Mouse (Mus musculus) megakaryocyte, embryonic 14.5 days (primary cell): ENCODE data around the gene Il20rb. TPM values are rescaled to one million over a fixed set of nuclear protein-coding genes. Genes with fewer than 3 reads are reported as not detected.
A peak's percentile ranks its signal among the peaks of the same experiment; 100 is the strongest.

Experiments
- H3K27me3 ChIP-seq: replicated peaks from 2 replicates; pipeline ENCODE3; 2012; ENCODE audit warnings: inconsistent platforms
- H3K36me3 ChIP-seq: replicated peaks from 2 replicates; pipeline ENCODE3; 2012; ENCODE audit warnings: low read length, inconsistent platforms, mixed read lengths
- H3K4me1 ChIP-seq: 2 replicates; pipeline ENCODE4 v1.6.1; 2012; ENCODE audit warnings: inconsistent platforms
- H3K4me3 ChIP-seq: replicated peaks from 2 replicates; pipeline ENCODE3; 2012; ENCODE audit warnings: moderate library complexity, mild to moderate bottlenecking, inconsistent platforms
- H3K9me3 ChIP-seq: 2 replicates; pipeline ENCODE4 v1.6.1; 2012; ENCODE audit warnings: inconsistent platforms
- FLI1 ChIP-seq: IDR thresholded peaks from 2 replicates; pipeline ENCODE4 v1.6.1; 2012; ENCODE audit warnings: low read length, inconsistent platforms, mixed read lengths
- GATA1 ChIP-seq: IDR thresholded peaks from 3 replicates; pipeline ENCODE4 v1.6.1; 2012; ENCODE audit warnings: mixed read lengths, low read length, inconsistent platforms, borderline replicate concordance
- polyA plus RNA-seq: library from polyadenylated mRNA; stranded (reverse); fragments of >175 nt; gene quantifications from 2 replicates; pipeline ENCODE4 v1.2.3, GENCODE M21; 2012; ENCODE audit warnings: low replicate concordance; ENCODE audit not compliant: insufficient read depth

Gene Il20rb
- polyA plus RNA-seq, 1 experiment = 1.6 TPM

DNA sequence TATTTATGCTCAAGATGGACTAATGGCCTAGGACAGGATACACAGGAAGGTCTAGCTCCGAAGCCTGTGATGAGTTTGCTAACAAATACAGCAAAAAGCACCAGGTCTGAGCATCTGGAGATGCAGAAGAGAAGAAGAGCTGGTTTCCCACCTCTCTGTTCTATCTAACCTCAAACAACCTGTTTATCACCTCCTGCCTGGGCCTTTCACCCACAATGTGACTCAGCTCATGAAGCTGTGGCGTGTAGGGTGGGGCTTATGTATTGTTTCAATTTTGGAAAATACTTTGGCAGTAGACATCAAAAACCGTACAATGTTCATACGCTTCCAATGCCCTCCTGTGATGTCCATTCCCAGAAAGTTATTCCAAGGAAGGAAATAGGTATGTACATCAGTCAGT is 24.5 kb downstream of the Il20rb start:
- H3K27me3 ChIP-seq = no peaks in the 10 kb centered on the region
- TF ChIP-seq GATA1 (no peak), FLI1 (no peak)
- no peak overlapping the region for H3K4me3 ChIP-seq
- H3K4me1 ChIP-seq = peaks cover 15% of the 10 kb centered on the region
- H3K9me3 ChIP-seq = peaks cover 4% of the 10 kb centered on the region
- peaks cover 41% of the 10 kb centered on the region for H3K36me3 ChIP-seq

GRCm38 (mm10) chr9:100461671-100462070 is 24.9 kb downstream of the Il20rb start:
- H3K4me3 ChIP-seq = no peak overlapping the region
- TF ChIP-seq GATA1 (no peak), FLI1 (no peak)
- H3K4me1 ChIP-seq = peaks cover 15% of the 10 kb centered on the region
- no peaks in the 10 kb centered on the region for H3K27me3 ChIP-seq
- H3K9me3 ChIP-seq = peaks cover 4% of the 10 kb centered on the region
- H3K36me3 ChIP-seq = peaks cover 38% of the 10 kb centered on the region

DNA sequence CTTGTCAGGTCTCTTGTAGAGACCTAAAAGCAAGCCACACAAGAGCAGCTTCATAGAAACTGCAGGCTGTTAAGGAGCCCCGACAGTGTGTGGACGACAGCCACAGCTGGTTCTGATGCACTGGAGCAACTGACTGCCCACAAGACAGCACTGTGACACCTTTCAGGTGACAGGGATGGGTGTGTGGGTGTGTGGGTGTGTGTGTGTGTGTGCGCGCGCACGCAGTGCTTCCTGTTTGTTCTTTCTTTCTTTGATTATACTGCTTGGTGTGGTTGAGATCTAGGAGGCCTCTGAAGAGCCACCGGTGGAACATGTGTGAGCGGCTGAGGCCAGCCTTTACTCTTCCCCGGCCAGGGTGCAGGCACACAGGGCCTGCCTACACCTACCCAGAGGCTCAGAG is 26.4 kb downstream of the Il20rb start:
- peaks cover 4% of the 10 kb centered on the region for H3K9me3 ChIP-seq
- TF ChIP-seq FLI1 (no peak), GATA1 (no peak)
- H3K36me3 ChIP-seq = peaks cover 34% of the 10 kb centered on the region
- H3K27me3 ChIP-seq = no peaks in the 10 kb centered on the region
- H3K4me1 ChIP-seq = peaks cover 20% of the 10 kb centered on the region
- H3K4me3 ChIP-seq = no peak overlapping the region

GRCm38 (mm10) chr9:100457971-100458681 is 28.5 kb downstream of the Il20rb start:
- TF ChIP-seq GATA1 = no peak
- no peak for TF ChIP-seq FLI1
- Histone ChIP-seq H3K9me3 (no peaks in the 10 kb centered on the region), H3K36me3 (peaks cover 30% of the 10 kb centered on the region), H3K27me3 (no peaks in the 10 kb centered on the region), H3K4me1 (peaks cover 32% of the 10 kb centered on the region), H3K4me3 (no peak overlapping the region)

DNA sequence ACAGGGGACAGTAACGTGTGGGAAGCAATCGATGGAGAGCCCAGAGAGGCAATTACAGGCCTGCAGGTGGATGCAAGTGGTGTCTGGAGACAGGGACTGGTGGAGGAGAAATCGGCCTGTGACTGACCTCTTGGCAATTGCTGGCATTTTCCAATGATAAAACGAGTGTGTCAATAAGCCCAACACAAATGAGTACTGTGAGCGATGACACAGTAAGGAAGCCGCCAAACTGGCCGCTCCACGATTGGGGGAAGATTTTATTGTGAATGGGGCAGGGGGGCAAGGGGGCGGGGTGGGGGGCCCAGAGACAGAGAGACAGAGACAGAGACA is 32.0 kb downstream of the Il20rb start:
- H3K4me3 ChIP-seq = peak overlapping the region; percentile 91

DNA sequence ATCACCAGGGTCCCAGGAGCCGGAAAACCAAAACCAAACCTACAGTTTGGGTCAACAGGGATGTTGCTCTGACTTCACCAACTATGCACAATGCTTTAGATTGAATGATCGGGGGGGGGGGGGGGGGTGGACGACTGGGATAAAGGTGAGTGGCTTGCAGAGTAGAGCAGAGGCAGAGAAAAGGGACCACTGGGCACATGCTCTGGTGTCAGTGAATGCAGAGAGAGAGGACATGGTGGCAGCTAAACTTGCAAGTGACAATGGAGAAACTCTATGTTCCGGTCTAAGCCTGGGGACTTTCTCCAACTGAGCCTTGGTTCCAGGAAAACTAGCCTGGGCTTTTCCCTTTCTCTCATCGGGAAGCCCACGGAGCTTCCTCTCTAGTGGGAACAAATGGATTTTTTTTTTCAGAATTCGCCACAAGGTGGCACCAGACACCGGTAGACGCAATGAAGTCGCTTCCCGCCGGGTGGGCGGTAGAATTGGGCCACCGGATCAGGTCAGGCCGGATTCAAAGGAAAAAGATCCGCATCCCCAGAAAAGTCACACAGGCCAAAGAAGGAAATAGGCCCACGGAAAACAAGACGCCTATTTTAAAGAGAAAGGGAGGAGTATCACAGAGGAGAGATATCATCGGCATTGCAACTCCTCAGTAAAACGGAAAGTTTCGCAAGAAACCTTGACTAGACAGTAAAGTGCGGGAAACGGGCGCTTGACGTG is 32.5 kb downstream of the Il20rb start:
- Histone ChIP-seq H3K4me3 (peak overlapping the region; percentile 91), H3K27me3 (peaks cover 6% of the 10 kb centered on the region), H3K36me3 (peaks cover 11% of the 10 kb centered on the region), H3K4me1 (peaks cover 39% of the 10 kb centered on the region), H3K9me3 (no peaks in the 10 kb centered on the region)
- TF ChIP-seq GATA1 (no peak), FLI1 (no peak)

More for the DNA sequence above, 32.0 kb downstream of the Il20rb start:
- peaks cover 39% of the 10 kb centered on the region for H3K4me1 ChIP-seq
- H3K27me3 ChIP-seq = peaks cover 3% of the 10 kb centered on the region
- no peaks in the 10 kb centered on the region for H3K9me3 ChIP-seq
- peaks cover 11% of the 10 kb centered on the region for H3K36me3 ChIP-seq
- TF ChIP-seq GATA1 = no peak
- no peak for TF ChIP-seq FLI1

GRCm38 (mm10) chr9:100452432-100452831 is 34.2 kb downstream of the Il20rb start:
- TF ChIP-seq GATA1 (no peak), FLI1 (no peak)
- peaks cover 20% of the 10 kb centered on the region for H3K27me3 ChIP-seq
- H3K4me1 ChIP-seq = peaks cover 51% of the 10 kb centered on the region
- peak overlapping the region; percentile 14 for H3K4me3 ChIP-seq
- no peaks in the 10 kb centered on the region for H3K9me3 ChIP-seq
- H3K36me3 ChIP-seq = no peaks in the 10 kb centered on the region

DNA sequence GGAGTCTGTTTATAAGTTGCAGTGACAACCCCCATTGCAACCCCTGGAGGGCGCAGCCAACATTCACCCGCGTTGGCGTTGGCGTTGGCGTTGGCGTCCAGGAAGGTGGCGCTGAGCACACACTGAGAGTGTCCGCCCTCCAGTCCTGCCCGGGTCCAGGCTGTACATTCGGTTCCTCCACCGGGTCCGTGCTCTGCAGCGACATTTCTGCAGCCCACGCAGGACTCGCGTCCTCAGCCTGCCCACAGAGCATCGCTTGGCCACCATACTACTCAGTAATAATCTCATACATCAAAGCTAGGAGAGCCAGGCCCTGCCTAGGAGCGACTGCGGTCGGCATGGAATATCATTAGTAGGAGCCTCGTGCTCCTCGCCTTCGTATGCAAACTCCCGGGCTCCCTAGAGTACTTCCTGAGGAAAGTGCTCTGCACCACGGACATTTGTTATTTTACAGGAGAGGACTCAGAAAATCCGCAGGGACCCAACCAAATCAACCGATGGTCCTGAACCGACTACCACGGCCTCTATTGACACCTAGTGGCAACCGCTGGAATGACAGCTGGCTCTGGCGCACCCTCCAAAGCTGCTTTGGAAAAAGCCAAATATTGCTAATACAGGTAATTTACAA is 40.4 kb downstream of the Il20rb start:
- peak overlapping the region; percentile 95 for H3K4me3 ChIP-seq
- peaks cover 44% of the 10 kb centered on the region for H3K4me1 ChIP-seq
- H3K9me3 ChIP-seq = no peaks in the 10 kb centered on the region
- no peaks in the 10 kb centered on the region for H3K36me3 ChIP-seq
- H3K27me3 ChIP-seq = peaks cover 31% of the 10 kb centered on the region
- no peak for TF ChIP-seq GATA1
- TF ChIP-seq FLI1 = no peak

- H3K4me1 ChIP-seq = peaks cover 3% of the 10 kb centered on the region; the same call in 1 of the 2 replicates
- H3K4me3 ChIP-seq = no peak overlapping the region
- TF ChIP-seq FLI1 = no peak
- no peak for TF ChIP-seq GATA1
- H3K27me3 ChIP-seq = peaks cover 10% of the 10 kb centered on the region
- H3K36me3 ChIP-seq = no peaks in the 10 kb centered on the region
- no peaks in the 10 kb centered on the region for H3K9me3 ChIP-seq
Measured at GRCm38 (mm10) chr9:100440111-100440790, 46.3 kb downstream of the Il20rb start.
